Mouse (Mus musculus): Measurements from ENCODE around the gene Spta1. TPM values are rescaled to one million over a fixed set of nuclear protein-coding genes. Genes with fewer than 3 reads are reported as not detected.

Spta1 gene
- polyA plus RNA-seq, 1 experiment from 2014 or later = 0.12 TPM

DNA sequence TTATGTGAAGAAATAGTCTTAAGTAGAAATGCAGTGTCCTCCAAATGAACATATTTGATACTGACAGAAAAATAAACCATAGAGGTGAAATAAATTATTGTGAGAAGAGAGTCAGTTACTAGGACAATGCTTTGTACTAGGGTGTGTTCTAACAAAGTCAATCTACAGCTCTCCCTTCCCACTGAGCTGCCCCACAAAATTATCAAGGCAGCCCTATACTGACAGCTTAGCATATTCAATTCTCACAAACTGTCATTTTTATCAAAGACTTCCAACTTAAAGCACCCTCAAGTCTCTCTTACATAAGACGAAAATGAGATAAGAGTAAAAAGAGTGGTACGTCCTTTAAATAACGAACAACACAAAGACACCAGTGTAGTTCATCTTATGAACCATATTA, 15.0 kb upstream of the Spta1 start:
- Histone ChIP-seq H3K4me3 (replicated peaks; ENCODE audit: low read depth, low read length) (no peak overlapping the region), H3K9me3 (replicated peaks; ENCODE audit: low read length) (no peaks in the 10 kb centered on the region), H3K27ac (no peak overlapping the region), H3K4me1 (replicated peaks; ENCODE audit: insufficient read depth, low read length) (no peaks in the 10 kb centered on the region), H3K36me3 (ENCODE audit: insufficient read depth, low read length) (no peaks in the 10 kb centered on the region), H3K9ac (ENCODE audit: low read depth, low read length) (no peak overlapping the region), H3K4me2 (ENCODE audit: low read length) (no peak overlapping the region), H3K27me3 (ENCODE audit: insufficient read depth, low read length) (no peaks in the 10 kb centered on the region)
- no peak for TF ChIP-seq CTCF (IDR thresholded peaks at IDR 0.05; ENCODE audit: low read depth)
- DNase-seq (ENCODE audit: low spot score) (no peak), ATAC-seq (replicated peaks; ENCODE audit: low FRiP score, low read depth) (no peak)
- 90% methylated on average over 3 of the region's 3 CpGs for WGBS

DNA sequence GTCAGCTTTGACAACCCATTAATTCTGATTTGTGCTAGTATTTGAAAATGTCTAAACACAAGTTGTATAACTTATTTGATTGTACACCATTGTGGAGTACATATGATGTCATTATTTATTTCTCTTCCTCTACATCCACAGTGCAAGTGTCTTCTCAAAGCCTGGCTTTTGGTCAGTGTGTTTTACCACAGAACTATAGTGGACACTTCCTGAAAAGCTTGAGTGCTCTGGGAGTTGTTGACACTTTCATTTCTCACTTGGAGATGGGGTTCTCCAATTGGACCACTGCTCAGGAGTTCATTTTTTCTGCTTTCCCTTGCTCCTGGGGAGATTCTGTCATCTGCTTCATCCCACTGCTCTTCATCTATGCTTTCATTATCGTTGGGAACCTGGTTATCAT, 14.1 kb upstream of the Spta1 start:
- Histone ChIP-seq H3K4me1 (replicated peaks; ENCODE audit: insufficient read depth, low read length) (no peaks in the 10 kb centered on the region), H3K27ac (no peak overlapping the region), H3K9ac (ENCODE audit: low read depth, low read length) (no peak overlapping the region), H3K4me2 (ENCODE audit: low read length) (no peak overlapping the region), H3K9me3 (replicated peaks; ENCODE audit: low read length) (no peaks in the 10 kb centered on the region), H3K36me3 (ENCODE audit: insufficient read depth, low read length) (no peaks in the 10 kb centered on the region), H3K27me3 (ENCODE audit: insufficient read depth, low read length) (no peaks in the 10 kb centered on the region), H3K4me3 (replicated peaks; ENCODE audit: low read depth, low read length) (no peak overlapping the region)
- WGBS = 83% methylated on average over 1 of the region's 1 CpGs
- ATAC-seq (replicated peaks; ENCODE audit: low FRiP score, low read depth) (no peak), DNase-seq (ENCODE audit: low spot score) (no peak)
- no peak for TF ChIP-seq CTCF (IDR thresholded peaks at IDR 0.05; ENCODE audit: low read depth)

DNA sequence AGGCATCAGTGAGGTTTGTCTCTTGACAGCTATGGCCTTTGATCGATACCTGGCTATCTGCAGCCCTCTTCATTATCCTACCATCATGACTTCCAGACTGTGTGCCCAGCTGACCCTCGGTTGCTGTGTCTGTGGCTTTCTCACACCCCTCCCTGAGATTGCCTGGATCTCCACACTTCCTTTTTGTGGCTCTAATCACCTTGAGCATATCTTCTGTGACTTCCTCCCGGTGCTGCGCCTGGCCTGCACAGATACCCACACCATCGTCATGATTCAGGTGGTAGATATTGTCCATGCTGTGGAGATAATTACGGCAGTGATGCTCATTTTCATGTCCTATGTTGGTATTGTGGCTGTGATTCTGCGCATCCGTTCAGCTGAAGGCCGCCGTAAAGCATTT, 13.5 kb upstream of the Spta1 start:
- Histone ChIP-seq H3K4me2 (ENCODE audit: low read length) (no peak overlapping the region), H3K27ac (no peak overlapping the region), H3K27me3 (ENCODE audit: insufficient read depth, low read length) (no peaks in the 10 kb centered on the region), H3K4me3 (replicated peaks; ENCODE audit: low read depth, low read length) (no peak overlapping the region), H3K9me3 (replicated peaks; ENCODE audit: low read length) (no peaks in the 10 kb centered on the region), H3K9ac (ENCODE audit: low read depth, low read length) (no peak overlapping the region), H3K36me3 (ENCODE audit: insufficient read depth, low read length) (no peaks in the 10 kb centered on the region), H3K4me1 (replicated peaks; ENCODE audit: insufficient read depth, low read length) (no peaks in the 10 kb centered on the region)
- WGBS = 92% methylated on average over 10 of the region's 10 CpGs
- no peak for DNase-seq (ENCODE audit: low spot score)
- TF ChIP-seq CTCF (IDR thresholded peaks at IDR 0.05; ENCODE audit: low read depth) = no peak
- no peak for ATAC-seq (replicated peaks; ENCODE audit: low FRiP score, low read depth)

DNA sequence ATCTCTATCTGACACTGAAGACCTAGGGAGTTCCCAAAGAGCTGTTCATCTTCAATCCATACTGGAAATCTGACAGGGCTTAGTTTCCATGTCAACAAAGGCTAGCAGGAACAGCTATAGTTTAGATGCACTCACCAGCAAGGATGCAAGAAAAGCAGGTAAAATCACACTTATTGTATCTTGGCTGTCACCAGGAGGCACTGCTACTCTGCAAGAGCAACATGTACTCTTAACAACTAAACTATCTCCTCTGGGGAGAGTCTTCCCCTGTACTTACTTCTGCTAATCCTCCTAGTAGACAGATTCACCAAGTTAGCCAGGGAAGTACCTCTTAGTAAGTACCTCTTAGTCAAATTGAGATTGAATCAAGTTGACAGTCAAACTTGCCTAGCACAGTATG, 3.6 kb upstream of the Spta1 start:
- no peak overlapping the region for H3K27ac ChIP-seq
- H3K9me3 ChIP-seq (replicated peaks; ENCODE audit: low read length) = no peaks in the 10 kb centered on the region
- no peak overlapping the region for H3K4me3 ChIP-seq (replicated peaks; ENCODE audit: low read depth, low read length)
- ATAC-seq (replicated peaks; ENCODE audit: low FRiP score, low read depth) (no peak), DNase-seq (ENCODE audit: low spot score) (no peak)
- no peak overlapping the region for H3K9ac ChIP-seq (ENCODE audit: low read depth, low read length)
- no peaks in the 10 kb centered on the region for H3K27me3 ChIP-seq (ENCODE audit: insufficient read depth, low read length)
- no peaks in the 10 kb centered on the region for H3K36me3 ChIP-seq (ENCODE audit: insufficient read depth, low read length)
- 0 out of 2 replicates have a peak, but pooled peaks have one; percentile 10 for TF ChIP-seq CTCF (IDR thresholded peaks at IDR 0.05; ENCODE audit: low read depth)
- no peak overlapping the region for H3K4me2 ChIP-seq (ENCODE audit: low read length)
- no peaks in the 10 kb centered on the region for H3K4me1 ChIP-seq (replicated peaks; ENCODE audit: insufficient read depth, low read length)

DNA sequence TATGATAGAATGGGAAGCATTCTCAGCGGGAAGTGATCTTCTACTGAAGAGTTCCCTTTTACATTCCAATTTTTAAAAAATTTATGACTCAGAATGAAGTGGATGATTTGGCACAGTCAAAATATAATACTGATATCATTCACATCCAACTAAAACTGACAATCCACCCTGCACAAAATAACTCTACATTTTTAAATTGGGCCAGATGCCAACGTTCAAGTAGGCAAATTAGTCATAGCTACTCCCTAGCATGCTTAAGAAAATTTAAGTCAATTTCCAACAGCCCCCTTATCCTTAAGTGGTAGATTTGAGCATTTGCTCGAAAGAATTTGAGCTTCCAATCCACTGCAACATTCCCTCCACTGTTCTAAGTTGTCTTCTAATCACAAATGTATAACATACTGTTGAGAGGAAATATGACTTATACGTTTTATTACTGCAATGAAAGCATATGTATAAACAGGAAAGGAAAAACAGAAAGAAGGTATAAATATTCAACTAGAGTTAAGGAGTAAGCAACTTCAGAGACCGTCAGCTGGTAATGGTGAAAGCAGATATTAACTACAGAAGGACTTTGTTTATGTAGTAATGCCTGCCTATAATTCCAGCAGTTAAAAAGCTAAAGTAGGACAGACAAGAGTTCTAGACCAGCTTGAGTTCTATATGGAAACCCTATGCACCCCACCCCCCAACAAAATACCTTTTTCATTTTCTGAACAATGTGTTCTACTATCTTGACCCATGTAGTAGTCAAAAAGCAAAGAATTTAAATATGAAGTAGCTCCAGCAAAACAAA, 1.7 kb upstream of the Spta1 start:
- no peak overlapping the region for H3K27ac ChIP-seq
- no peaks in the 10 kb centered on the region for H3K9me3 ChIP-seq (replicated peaks; ENCODE audit: low read length)
- DNase-seq (ENCODE audit: low spot score) = no peak
- no peaks in the 10 kb centered on the region for H3K36me3 ChIP-seq (ENCODE audit: insufficient read depth, low read length)
- no peak overlapping the region for H3K4me2 ChIP-seq (ENCODE audit: low read length)
- no peak overlapping the region for H3K4me3 ChIP-seq (replicated peaks; ENCODE audit: low read depth, low read length)
- 71% methylated on average over 5 of the region's 5 CpGs for WGBS
- no peak for TF ChIP-seq CTCF (IDR thresholded peaks at IDR 0.05; ENCODE audit: low read depth)
- no peaks in the 10 kb centered on the region for H3K27me3 ChIP-seq (ENCODE audit: insufficient read depth, low read length)
- ATAC-seq (replicated peaks; ENCODE audit: low FRiP score, low read depth) = no peak
- H3K4me1 ChIP-seq (replicated peaks; ENCODE audit: insufficient read depth, low read length) = no peaks in the 10 kb centered on the region
- H3K9ac ChIP-seq (ENCODE audit: low read depth, low read length) = no peak overlapping the region

DNA sequence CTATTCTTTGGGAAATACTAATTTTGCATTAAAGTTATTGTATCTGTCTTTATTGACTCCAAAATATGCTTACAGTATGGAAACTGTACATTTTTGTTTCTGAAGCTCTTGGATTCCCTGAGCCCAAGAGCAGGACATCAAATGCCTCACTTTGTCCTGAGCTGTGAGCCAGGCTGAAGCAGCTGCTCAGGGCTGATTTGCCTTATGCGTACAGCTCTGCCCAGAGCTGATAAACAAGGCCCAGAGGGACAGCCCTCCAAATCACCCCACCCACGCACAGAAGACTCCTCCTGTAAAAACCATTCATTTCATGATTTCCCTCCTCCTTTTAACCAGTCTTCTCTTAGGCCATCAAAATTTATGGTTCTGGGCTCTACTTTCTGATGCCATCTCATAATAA, 1.0 kb upstream of the Spta1 start:
- DNase-seq (ENCODE audit: low spot score) = no peak
- Histone ChIP-seq H3K4me1 (replicated peaks; ENCODE audit: insufficient read depth, low read length) (no peaks in the 10 kb centered on the region), H3K27ac (no peak overlapping the region), H3K27me3 (ENCODE audit: insufficient read depth, low read length) (no peaks in the 10 kb centered on the region), H3K4me3 (replicated peaks; ENCODE audit: low read depth, low read length) (no peak overlapping the region), H3K4me2 (ENCODE audit: low read length) (no peak overlapping the region), H3K36me3 (ENCODE audit: insufficient read depth, low read length) (no peaks in the 10 kb centered on the region), H3K9me3 (replicated peaks; ENCODE audit: low read length) (no peaks in the 10 kb centered on the region), H3K9ac (ENCODE audit: low read depth, low read length) (no peak overlapping the region)
- ATAC-seq (replicated peaks; ENCODE audit: low FRiP score, low read depth) = no peak
- WGBS = 44% methylated on average over 2 of the region's 2 CpGs
- TF ChIP-seq CTCF (IDR thresholded peaks at IDR 0.05; ENCODE audit: low read depth) = no peak

DNA sequence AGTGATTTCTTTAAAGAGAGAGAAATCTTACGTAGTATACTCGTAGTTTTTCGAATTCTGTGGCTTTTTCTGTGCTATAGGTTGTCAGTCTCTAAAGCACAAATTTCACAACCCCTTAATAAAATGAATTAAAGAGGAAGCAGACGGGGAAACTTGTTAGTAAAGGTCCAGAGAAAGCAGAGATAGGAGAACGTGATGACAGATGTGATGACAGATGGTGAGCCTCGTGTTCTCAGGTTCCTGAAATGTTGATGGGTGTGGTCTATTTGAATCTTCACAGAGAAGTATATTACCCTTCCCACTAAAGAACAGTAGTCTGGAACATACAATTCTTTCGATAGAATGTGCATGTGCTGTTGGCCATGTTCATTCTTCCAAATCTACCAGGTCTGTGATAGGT, 32.1 kb downstream of the Spta1 start:
- no peaks in the 10 kb centered on the region for H3K27me3 ChIP-seq (ENCODE audit: insufficient read depth, low read length)
- no peak for TF ChIP-seq CTCF (IDR thresholded peaks at IDR 0.05; ENCODE audit: low read depth)
- no peak for ATAC-seq (replicated peaks; ENCODE audit: low FRiP score, low read depth)
- no peak overlapping the region for H3K27ac ChIP-seq
- no peaks in the 10 kb centered on the region for H3K36me3 ChIP-seq (ENCODE audit: insufficient read depth, low read length)
- WGBS = 73% methylated on average over 7 of the region's 7 CpGs
- H3K4me3 ChIP-seq (replicated peaks; ENCODE audit: low read depth, low read length) = no peak overlapping the region
- no peaks in the 10 kb centered on the region for H3K9me3 ChIP-seq (replicated peaks; ENCODE audit: low read length)
- no peak overlapping the region for H3K9ac ChIP-seq (ENCODE audit: low read depth, low read length)
- H3K4me1 ChIP-seq (replicated peaks; ENCODE audit: insufficient read depth, low read length) = no peaks in the 10 kb centered on the region
- no peak for DNase-seq (ENCODE audit: low spot score)
- H3K4me2 ChIP-seq (ENCODE audit: low read length) = no peak overlapping the region
